Mouse (Mus musculus) gastrocnemius, postnatal 36 days (tissue): ENCODE results near the gene Col6a2. TPM values are rescaled to one million over a fixed set of nuclear protein-coding genes. Genes with fewer than 3 reads are reported as not detected.

Source experiments
- DNase-seq, 2 experiments: peaks; one replicate each; pipeline ENCODE4 v3.0.0; 2022
- intact Hi-C: fragments of 180-260 bp; cut with DNase I; formaldehyde crosslinking; loops from one replicate; pipeline ENCODE4 v1.15.1; 2025
- total RNA-seq, 2 experiments: library from RNA; stranded (reverse); gene quantifications; 2 replicates each; pipeline ENCODE4 v1.2.3; 2021

Gene Col6a2
- total RNA-seq, 2 experiments from 2014 or later = 69.4 to 92.0 TPM

GRCm38 (mm10) chr10:76554061-76554460 lies 69.4 kb downstream of the Col6a2 start:
- intact Hi-C loops = no loop called here
- no peak for DNase-seq

- no peak for DNase-seq
- intact Hi-C loops = no loop called here
Measured at GRCm38 (mm10) chr10:76551556-76551955, 71.9 kb downstream of the Col6a2 start.

- no peak for DNase-seq
- intact Hi-C loops = loop anchor here (1.0 kb wide), 1 partner anchor 185 kb away; no protein-coding TSS in a partner anchor
Measured at GRCm38 (mm10) chr10:76550458-76550857, 73.0 kb downstream of the Col6a2 start.

GRCm38 (mm10) chr10:76548218-76548617 lies 75.2 kb downstream of the Col6a2 start:
- intact Hi-C loops = no loop called here
- no peak for DNase-seq

GRCm38 (mm10) chr10:76546566-76546965 lies 76.9 kb downstream of the Col6a2 start:
- DNase-seq = no peak
- intact Hi-C loops = no loop called here

Other genes starting within 250 kb of the Col6a2 start
- gene AC141477.1, start 183.2 kb downstream of the Col6a2 start, total RNA-seq = not detected
- 10 to 100 TPM; 55.0 to 58.1 TPM for gene Pcnt, start 180.8 kb downstream of the Col6a2 start, total RNA-seq
- gene 2610028H24Rik, start 174.5 kb downstream of the Col6a2 start, total RNA-seq = under 1 TPM in 1 of 2 experiments, not detected in 1; 0.22 TPM
- 10 to 100 TPM; 14.5 to 17.6 TPM for gene Mcm3ap, start 154.7 kb downstream of the Col6a2 start, total RNA-seq
- 1 to 10 TPM; 3.3 to 3.6 TPM for gene Ybey, start 154.5 kb downstream of the Col6a2 start, total RNA-seq
- 1 to 10 TPM; 5.0 to 8.1 TPM for gene Lss, start 92.0 kb downstream of the Col6a2 start, total RNA-seq
- not detected for gene Spatc1l, start 61.4 kb downstream of the Col6a2 start, total RNA-seq
- not detected for gene Ftcd, start 48.0 kb downstream of the Col6a2 start, total RNA-seq
- gene Col6a1, start 102.5 kb upstream of the Col6a2 start, total RNA-seq = 10 to 100 TPM; 65.2 to 82.0 TPM